ENCODE assay signal across 30 mouse cellular contexts in genomic region chr2:145752572-145752971, GRCm38 (mm10).
DNase-seq lines count a peak whose midpoint lies in the region; ATAC-seq and TF ChIP-seq lines count a peak whose summit lies in the region.
"Had no signal": no experiment of that assay in that cellular context is flagged by ENCODE, and none has a peak within 500 bp of the region (broad histone marks: within the 10 kb centered on the region; RNA-seq: fewer than 3 reads in every experiment).

No protein-coding gene starts in this region.

- no peaks in the 10 kb centered on the region for H3K36me3 ChIP-seq in heart, embryonic 11.5 days (ENCODE audit: control insufficient read depth, insufficient read depth, low read length)
- H3K36me3 ChIP-seq: embryonic facial prominence, embryonic 12.5 days; G1E; hindbrain, embryonic 10.5 days; intestine, embryonic 15.5 days; limb, embryonic 12.5 days; liver, embryonic 15.5 days; lung, embryonic 15.5 days; neural tube, embryonic 13.5 days had no signal

- H3K9me3 ChIP-seq in heart, embryonic 11.5 days (replicated peaks; ENCODE audit: control insufficient read depth, low read length) = no peaks in the 10 kb centered on the region
- H3K9me3 ChIP-seq: embryonic facial prominence, embryonic 12.5 days; forebrain, embryonic 13.5 days; hindbrain, embryonic 10.5 days; intestine, embryonic 15.5 days; limb, embryonic 12.5 days; liver, embryonic 15.5 days; lung, embryonic 15.5 days; neural tube, embryonic 13.5 days had no signal

- WGBS in heart, embryonic 11.5 days (ENCODE audit: insufficient replicate concordance) = 62% methylated on average over 6 of the region's 6 CpGs
- WGBS in cerebellum, adult 2 months = 71% methylated on average over 6 of the region's 6 CpGs

- H3K27me3 ChIP-seq in heart, embryonic 11.5 days (ENCODE audit: control insufficient read depth, insufficient read depth, low read length) = no peaks in the 10 kb centered on the region
- no peaks in the 10 kb centered on the region for H3K27me3 ChIP-seq in cerebellum, adult 2 months (ENCODE audit: control insufficient read depth, insufficient read depth, low read length)
- H3K27me3 ChIP-seq: CH12.LX; embryonic facial prominence, embryonic 12.5 days; forebrain, embryonic 13.5 days; intestine, embryonic 15.5 days; limb, embryonic 12.5 days; liver, embryonic 15.5 days; lung, embryonic 15.5 days; neural tube, embryonic 13.5 days; Patski had no signal

- no peak overlapping the region for H3K4me2 ChIP-seq in heart, embryonic 11.5 days
- H3K4me2 ChIP-seq: embryonic facial prominence, embryonic 12.5 days; forebrain, embryonic 13.5 days; intestine, embryonic 15.5 days; limb, embryonic 12.5 days; liver, embryonic 15.5 days; lung, embryonic 15.5 days; neural tube, embryonic 13.5 days had no signal

- TF ChIP-seq POLR2A in cerebellum, adult 2 months (IDR thresholded peaks at IDR 0.05; ENCODE audit: borderline replicate concordance, insufficient read depth, low read length) = no peak

- no peak overlapping the region for H3K4me3 ChIP-seq in heart, embryonic 11.5 days (ENCODE audit: low read depth, low read length)
- H3K4me3 ChIP-seq in cerebellum, adult 2 months (replicated peaks; ENCODE audit: insufficient read depth, low read depth, low read length) = no peak overlapping the region
- H3K4me3 ChIP-seq: embryonic facial prominence, embryonic 12.5 days; erythroblast, embryonic 14.5 days; forebrain, embryonic 13.5 days; hindbrain, embryonic 10.5 days; intestine, embryonic 15.5 days; limb, embryonic 12.5 days; liver, embryonic 15.5 days; lung, embryonic 15.5 days; myocyte; neural tube, embryonic 13.5 days had no signal

- no peak overlapping the region for H3K9ac ChIP-seq in heart, embryonic 11.5 days (ENCODE audit: low read depth, low read length)
- H3K9ac ChIP-seq: embryonic facial prominence, embryonic 12.5 days; forebrain, embryonic 13.5 days; intestine, embryonic 15.5 days; limb, embryonic 12.5 days; liver, embryonic 15.5 days; lung, embryonic 15.5 days; neural tube, embryonic 13.5 days had no signal

- no peak for ATAC-seq in heart, embryonic 11.5 days (replicated peaks; ENCODE audit: insufficient number of reproducible peaks, low FRiP score, low TSS enrichment)
- ATAC-seq: forebrain, embryonic 13.5 days; hindbrain, embryonic 16.5 days; intestine, embryonic 15.5 days; midbrain, embryonic 16.5 days; Patski had no signal

- TF ChIP-seq CTCF in cerebellum, adult 2 months (IDR thresholded peaks at IDR 0.05; ENCODE audit: borderline replicate concordance, insufficient read depth, low read depth, low read length) = no peak

- intact Hi-C loops in gastrocnemius, postnatal 14 days (cut with DNase I; ENCODE audit: low total_unique reads) = no loop called here

- peaks cover 4% of the 10 kb centered on the region; the same call in 1 of the 2 replicates for H3K4me1 ChIP-seq in heart, embryonic 11.5 days (ENCODE audit: control insufficient read depth, insufficient read depth, low read length)
- H3K4me1 ChIP-seq in cerebellum, adult 2 months (ENCODE audit: control insufficient read depth, insufficient read depth, low read length) = no peaks in the 10 kb centered on the region
- H3K4me1 ChIP-seq: embryonic facial prominence, embryonic 12.5 days; forebrain, embryonic 13.5 days; intestine, embryonic 15.5 days; liver, embryonic 15.5 days; lung, embryonic 15.5 days had no signal

- H3K27ac ChIP-seq in heart, embryonic 11.5 days (ENCODE audit: low read depth, low read length) = no peak overlapping the region
- no peak overlapping the region for H3K27ac ChIP-seq in cerebellum, adult 2 months (ENCODE audit: insufficient read depth, low read length)
- H3K27ac ChIP-seq: embryonic facial prominence, embryonic 12.5 days; forebrain, embryonic 13.5 days; hindbrain, embryonic 10.5 days; intestine, embryonic 15.5 days; limb, embryonic 12.5 days; liver, embryonic 15.5 days; lung, embryonic 15.5 days; macrophage; neural tube, embryonic 13.5 days had no signal

- DNase-seq in heart, adult 18-20 months = peak; percentile 30 to 36
- peak; percentile 26 for DNase-seq in lung, postnatal 10 days
- no peak for DNase-seq in lung, postnatal 25 days (ENCODE audit: low spot score)
- peak; percentile 38 for DNase-seq in gastrocnemius, postnatal 14 days
- peak; percentile 31 for DNase-seq in skeletal muscle tissue, adult 2 months (ENCODE audit: low read depth, low spot score)
- DNase-seq in cerebellum, adult 2 months = no peak
- DNase-seq: adrenal gland, postnatal 36 days; B cell, adult 2 months; cerebellum, adult 11 months; cerebellum, postnatal 10 days; kidney, adult 8-10 months; kidney, postnatal 10 days; layer of hippocampus, postnatal 36 days had no signal

Comparison
In these comparisons a context has a peak if more than half of its experiments do, and no peak if none do; other contexts are left out.
1. DNase-seq: peak in heart, adult 18-20 months (2 of 2), lung, postnatal 10 days (single experiment), gastrocnemius, postnatal 14 days (single experiment) and skeletal muscle tissue, adult 2 months (single experiment); none in lung, postnatal 25 days (single experiment) and cerebellum, adult 2 months (0 of 2).